Comparison of ENCODE assay signal across 11 mouse cellular contexts in the genomic region with DNA sequence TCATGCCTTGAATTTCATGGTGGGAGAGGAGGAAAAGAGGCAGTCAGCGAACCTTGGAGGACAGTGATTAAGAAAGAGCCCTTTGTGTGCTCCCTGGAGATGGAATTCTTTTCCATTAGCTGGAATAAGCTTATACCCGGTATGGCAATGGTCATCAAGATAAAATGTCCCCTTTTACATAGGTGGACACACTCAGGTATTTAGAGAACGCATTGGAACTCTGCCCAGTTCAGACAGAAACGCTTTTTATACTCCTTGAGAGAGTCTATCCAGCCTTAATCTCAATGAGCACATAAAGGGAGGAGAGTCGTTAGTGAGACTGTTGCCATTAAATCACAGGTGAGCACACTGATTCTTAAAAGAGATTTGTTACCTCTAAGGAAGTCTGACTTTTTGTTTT. TPM values are rescaled to one million over a fixed set of nuclear protein-coding genes. Genes with fewer than 3 reads are reported as not detected.
DNase-seq lines count a peak whose midpoint lies in the region; ATAC-seq lines count a peak whose summit lies in the region.
"Had no signal": no experiment of that assay in that cellular context is flagged by ENCODE, and none has a peak within 500 bp of the region (broad histone marks: within the 10 kb centered on the region; RNA-seq: fewer than 3 reads in every experiment).

No protein-coding gene starts in this region.

- H3K27ac ChIP-seq in heart, embryonic 14.5 days (replicated peaks in 1 of 2; ENCODE audit: control insufficient read depth in 1 of 2, insufficient read depth in 1 of 2, low read depth in 2 of 2, low read length in 2 of 2), result no peak overlapping the region
- no peak overlapping the region for H3K27ac ChIP-seq in heart, embryonic 11.5 days (ENCODE audit: low read depth, low read length)
- peak overlapping the region; percentile 35 for H3K27ac ChIP-seq in embryonic facial prominence, embryonic 14.5 days (replicated peaks; ENCODE audit: low read depth, low read length)
- H3K27ac ChIP-seq: liver, embryonic 15.5 days had no signal

- no peak for ATAC-seq in heart, embryonic 14.5 days (ENCODE audit: insufficient number of reproducible peaks, insufficient read depth, low FRiP score, low read depth)
- ATAC-seq in heart, embryonic 11.5 days (replicated peaks; ENCODE audit: insufficient number of reproducible peaks, low FRiP score, low TSS enrichment), result no peak
- ATAC-seq in embryonic facial prominence, embryonic 14.5 days (ENCODE audit: low read depth), result no peak

- H3K4me2 ChIP-seq in heart, embryonic 14.5 days (ENCODE audit: low read length), result peak overlapping the region; percentile 71; the same call in 1 of the 2 replicates
- no peak overlapping the region for H3K4me2 ChIP-seq in heart, embryonic 11.5 days
- peak overlapping the region; percentile 59 for H3K4me2 ChIP-seq in embryonic facial prominence, embryonic 14.5 days (ENCODE audit: low read depth, low read length)

- peaks cover 7 to 9% of the 10 kb centered on the region in 2 experiments for H3K4me1 ChIP-seq in heart, embryonic 14.5 days (ENCODE audit: control insufficient read depth in 2 of 2, insufficient read depth in 2 of 2, low read length in 2 of 2)
- 0 out of 2 replicates have a peak, but pooled peaks cover 3% of the 10 kb centered on the region for H3K4me1 ChIP-seq in heart, embryonic 11.5 days (ENCODE audit: control insufficient read depth, insufficient read depth, low read length)
- H3K4me1 ChIP-seq in embryonic facial prominence, embryonic 14.5 days (ENCODE audit: control insufficient read depth, insufficient read depth, low read length), result peaks cover 8% of the 10 kb centered on the region; the same call in 1 of the 2 replicates
- H3K4me1 ChIP-seq: liver, embryonic 15.5 days had no signal

- 40% methylated on average over 5 of the region's 5 CpGs for WGBS in heart, embryonic 14.5 days
- 51% methylated on average over 5 of the region's 5 CpGs for WGBS in heart, embryonic 11.5 days (ENCODE audit: insufficient replicate concordance)
- WGBS in embryonic facial prominence, embryonic 14.5 days, result 42% methylated on average over 5 of the region's 5 CpGs

- DNase-seq in kidney, postnatal 14 days, result peak; percentile 10
- no peak for DNase-seq in kidney, postnatal 10 days
- peak; percentile 29 for DNase-seq in embryonic facial prominence, embryonic 14.5 days (ENCODE audit: low spot score)
- DNase-seq in lung, postnatal 14 days, result peak; percentile 13
- DNase-seq in spleen, postnatal 4 days (ENCODE audit: low spot score in 2 of 2), result no peak
- DNase-seq in embryo, embryonic 9.5 days (ENCODE audit: extremely low spot score), result no peak

- H3K4me3 ChIP-seq in heart, embryonic 14.5 days (ENCODE audit: control insufficient read depth in 1 of 2, insufficient read depth in 1 of 2, low read depth in 1 of 2, low read length in 2 of 2), result no peak overlapping the region
- H3K4me3 ChIP-seq in heart, embryonic 11.5 days (ENCODE audit: low read depth, low read length), result no peak overlapping the region
- peak overlapping the region; percentile 35 for H3K4me3 ChIP-seq in embryonic facial prominence, embryonic 14.5 days (ENCODE audit: low read depth, low read length)
- H3K4me3 ChIP-seq: erythroblast, embryonic 14.5 days; liver, embryonic 15.5 days had no signal

- no peaks in the 10 kb centered on the region for H3K36me3 ChIP-seq in heart, embryonic 14.5 days (ENCODE audit: control insufficient read depth, insufficient read depth, low read length)
- H3K36me3 ChIP-seq in heart, embryonic 11.5 days (ENCODE audit: control insufficient read depth, insufficient read depth, low read length), result no peaks in the 10 kb centered on the region
- no peaks in the 10 kb centered on the region for H3K36me3 ChIP-seq in embryonic facial prominence, embryonic 14.5 days (ENCODE audit: control insufficient read depth, insufficient read depth, low read length)
- H3K36me3 ChIP-seq: liver, embryonic 15.5 days had no signal

- peak overlapping the region; percentile 42; the same call in 1 of the 2 replicates for H3K9ac ChIP-seq in heart, embryonic 14.5 days (ENCODE audit: low read length)
- H3K9ac ChIP-seq in heart, embryonic 11.5 days (ENCODE audit: low read depth, low read length), result no peak overlapping the region
- peak overlapping the region; percentile 62; the same call in 1 of the 2 replicates for H3K9ac ChIP-seq in embryonic facial prominence, embryonic 14.5 days (ENCODE audit: low read depth, low read length)
- H3K9ac ChIP-seq: liver, embryonic 15.5 days had no signal

- H3K27me3 ChIP-seq in heart, embryonic 14.5 days (ENCODE audit: control insufficient read depth, insufficient read depth, low read length), result peaks cover 19% of the 10 kb centered on the region; the same call in 1 of the 2 replicates
- peaks cover 3% of the 10 kb centered on the region; the same call in 1 of the 2 replicates for H3K27me3 ChIP-seq in heart, embryonic 11.5 days (ENCODE audit: control insufficient read depth, insufficient read depth, low read length)
- peaks cover 3% of the 10 kb centered on the region; the same call in 1 of the 2 replicates for H3K27me3 ChIP-seq in embryonic facial prominence, embryonic 14.5 days (replicated peaks; ENCODE audit: control insufficient read depth, insufficient read depth, low read length)

- H3K9me3 ChIP-seq in heart, embryonic 14.5 days (ENCODE audit: control insufficient read depth, low read length), result no peaks in the 10 kb centered on the region
- no peaks in the 10 kb centered on the region for H3K9me3 ChIP-seq in heart, embryonic 11.5 days (replicated peaks; ENCODE audit: control insufficient read depth, low read length)
- no peaks in the 10 kb centered on the region for H3K9me3 ChIP-seq in embryonic facial prominence, embryonic 14.5 days (ENCODE audit: control insufficient read depth, low read length)
- H3K9me3 ChIP-seq: liver, embryonic 15.5 days had no signal

RNA-seq across cellular contexts. Expression of a gene that starts 1.5 kb away (rescaled TPM):
- polyA plus RNA-seq in heart, embryonic 14.5 days (2014; fragmentation: Nextera tagmentation; extraction: Ambion mirVana), result 2.5 and 3.8 TPM in 2 replicates
- 0.30 and 1.2 TPM in 2 replicates for polyA plus RNA-seq in heart, embryonic 11.5 days (2014; fragmentation: Nextera tagmentation; extraction: Ambion mirVana)
- 125 and 186 TPM in 2 replicates for polyA plus RNA-seq in embryonic facial prominence, embryonic 14.5 days (2014; fragmentation: Nextera tagmentation; extraction: Ambion mirVana)
- polyA plus RNA-seq: C2C12; erythroblast, embryonic 14.5 days had no signal

Comparison
In these comparisons a context has a peak if more than half of its experiments do, and no peak if none do; other contexts are left out.
1. DNase-seq: peak in kidney, postnatal 14 days (single experiment), embryonic facial prominence, embryonic 14.5 days (single experiment) and lung, postnatal 14 days (single experiment); none in kidney, postnatal 10 days (single experiment), spleen, postnatal 4 days (0 of 2) and embryo, embryonic 9.5 days (single experiment).
2. RNA of a gene that starts 1.5 kb away (polyA plus RNA-seq): 125 to 186 TPM in embryonic facial prominence, embryonic 14.5 days; 2.5 to 3.8 TPM in heart, embryonic 14.5 days and 0.30 to 1.2 TPM in heart, embryonic 11.5 days; every median in the first group is over 10 times any median in the second.